Mouse (Mus musculus): ENCODE measurements around the gene Armc10. TPM values are rescaled to one million over a fixed set of nuclear protein-coding genes. Genes with fewer than 3 reads are reported as not detected.

Armc10 gene
- 72.0 TPM for polyA plus RNA-seq (2014; fragmentation: Illumina TruSeq; extraction: RNeasy Lipid Tissue Mini Kit (QIAGEN cat#74804); ENCODE audit: low read depth, low replicate concordance)

DNA sequence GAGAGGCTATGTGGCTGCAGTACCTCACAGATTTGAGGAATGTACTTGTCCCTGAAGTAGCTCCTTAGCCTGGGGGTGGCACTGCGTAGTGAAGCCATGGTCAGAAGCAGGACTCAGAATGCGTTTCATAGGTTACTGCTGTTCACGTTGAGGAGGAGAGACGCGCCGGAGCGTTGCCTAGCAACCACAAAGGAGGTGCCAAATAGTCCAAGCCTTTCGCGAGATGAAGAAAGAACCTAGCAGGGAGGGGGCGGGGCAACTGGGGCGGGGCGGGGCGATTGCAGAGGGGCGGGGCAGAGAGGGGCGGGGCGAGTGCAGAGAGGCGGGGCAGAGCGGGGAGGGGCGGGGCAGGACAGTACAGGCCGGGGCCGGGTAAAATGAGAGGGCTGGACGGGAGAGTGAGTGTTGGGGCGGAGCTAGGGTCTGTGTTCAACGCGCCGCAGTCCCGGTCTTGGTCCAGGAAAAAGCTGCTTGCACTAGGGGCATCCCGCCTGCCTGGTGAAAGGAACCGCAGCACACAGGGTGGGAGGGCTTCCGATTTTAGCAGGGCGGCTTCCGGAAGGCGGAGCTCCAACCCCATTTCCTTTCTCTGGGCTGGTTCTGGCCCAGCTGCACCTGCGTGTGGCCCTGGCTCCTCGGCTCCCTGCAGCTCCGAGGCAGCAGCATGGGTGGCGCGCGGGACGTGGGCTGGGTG, at the start of gene Armc10, which contains the start of gene Fbxl13:
TSS of gene Armc10 (plus strand) at position 375 of the 694 bp plus-strand sequence.
TSS of gene Fbxl13 (minus strand) at position 196 of the 694 bp plus-strand sequence.

GRCm38 (mm10) chr5:21701351-21702008, 55.9 kb downstream of the Armc10 start, which contains the start of gene Napepld:
Napepld (minus strand) TSS chr5:21701396.

Other genes with a start within 250 kb of the Armc10 start
- gene Ccdc146, start 221.1 kb upstream of the Armc10 start, polyA plus RNA-seq (2014; fragmentation: Illumina TruSeq; extraction: RNeasy Lipid Tissue Mini Kit (QIAGEN cat#74804); ENCODE audit: low read depth, low replicate concordance): 1.3 TPM
- 14.3 TPM for gene Fam185a, start 220.9 kb upstream of the Armc10 start, polyA plus RNA-seq (2014; fragmentation: Illumina TruSeq; extraction: RNeasy Lipid Tissue Mini Kit (QIAGEN cat#74804); ENCODE audit: low read depth, low replicate concordance)
- 4.5 TPM for gene Lrrc17, start 102.3 kb upstream of the Armc10 start, polyA plus RNA-seq (2014; fragmentation: Illumina TruSeq; extraction: RNeasy Lipid Tissue Mini Kit (QIAGEN cat#74804); ENCODE audit: low read depth, low replicate concordance)
- 0.44 TPM for gene Fbxl13, start 179 bp upstream of the Armc10 start, polyA plus RNA-seq (2014; fragmentation: Illumina TruSeq; extraction: RNeasy Lipid Tissue Mini Kit (QIAGEN cat#74804); ENCODE audit: low read depth, low replicate concordance)
- 14.1 TPM for gene Napepld, start 55.6 kb downstream of the Armc10 start, polyA plus RNA-seq (2014; fragmentation: Illumina TruSeq; extraction: RNeasy Lipid Tissue Mini Kit (QIAGEN cat#74804); ENCODE audit: low read depth, low replicate concordance)
- 349 TPM for gene Pmpcb, start 91.3 kb downstream of the Armc10 start, polyA plus RNA-seq (2014; fragmentation: Illumina TruSeq; extraction: RNeasy Lipid Tissue Mini Kit (QIAGEN cat#74804); ENCODE audit: low read depth, low replicate concordance)
- gene Dnajc2, start 139.4 kb downstream of the Armc10 start, polyA plus RNA-seq (2014; fragmentation: Illumina TruSeq; extraction: RNeasy Lipid Tissue Mini Kit (QIAGEN cat#74804); ENCODE audit: low read depth, low replicate concordance): 90.8 TPM
- 44.5 TPM for gene Psmc2, start 139.5 kb downstream of the Armc10 start, polyA plus RNA-seq (2014; fragmentation: Illumina TruSeq; extraction: RNeasy Lipid Tissue Mini Kit (QIAGEN cat#74804); ENCODE audit: low read depth, low replicate concordance)
- not detected for gene Slc26a5, start 219.8 kb downstream of the Armc10 start, polyA plus RNA-seq (2014; fragmentation: Illumina TruSeq; extraction: RNeasy Lipid Tissue Mini Kit (QIAGEN cat#74804); ENCODE audit: low read depth, low replicate concordance)

Data from sigmoid colon, adult 10 weeks (tissue).